24 mouse cellular contexts compared by ENCODE assay signal in the genomic region with DNA sequence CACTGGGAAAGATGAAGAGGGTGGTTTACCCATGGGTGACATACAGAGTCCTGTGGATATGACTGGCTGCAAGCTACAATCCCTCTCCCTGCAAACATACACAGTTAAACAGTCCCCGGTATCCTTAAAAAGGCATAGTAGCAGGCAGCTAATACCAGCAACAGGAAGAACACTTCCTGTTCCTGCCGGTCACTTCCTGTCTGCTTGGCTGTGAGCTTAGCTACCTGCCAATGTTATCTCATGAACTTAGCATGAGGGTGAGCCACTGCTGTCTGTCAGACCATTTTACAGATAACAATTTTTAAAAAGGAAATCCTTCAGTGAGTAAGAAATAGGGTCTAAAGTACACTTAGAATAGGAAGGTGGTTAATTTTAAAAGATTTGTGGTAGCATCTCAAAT.
DNase-seq lines count a peak whose midpoint lies in the region; ATAC-seq and TF ChIP-seq lines count a peak whose summit lies in the region.
"Had no signal": no experiment of that assay in that cellular context is flagged by ENCODE, and none has a peak within 500 bp of the region (broad histone marks: within the 10 kb centered on the region; RNA-seq: fewer than 3 reads in every experiment).

No protein-coding gene starts in this region.

- DNase-seq in heart, adult 11 months, result peak; percentile 54
- DNase-seq in heart, adult 18-20 months, result no peak
- peak; percentile 9 for DNase-seq in thymus, postnatal 14 days
- no peak for DNase-seq in thymus, postnatal 25 days
- DNase-seq: adrenal gland, postnatal 10 days; cerebellum, postnatal 25 days; gastrocnemius, adult 2 months; heart, postnatal 36 days; kidney, adult 2 months; kidney, postnatal 36 days; right cerebral cortex, postnatal 25 days; thymus, adult 18-20 months had no signal

- H3K36me3 ChIP-seq in intestine, postnatal 0 days (ENCODE audit: control insufficient read depth, insufficient read depth), result no peaks in the 10 kb centered on the region
- no peaks in the 10 kb centered on the region for H3K36me3 ChIP-seq in forebrain, embryonic 12.5 days (replicated peaks)
- H3K36me3 ChIP-seq: heart, embryonic 13.5 days; limb, embryonic 13.5 days; stomach, embryonic 15.5 days had no signal

- H3K9me3 ChIP-seq in intestine, postnatal 0 days (ENCODE audit: control insufficient read depth), result no peaks in the 10 kb centered on the region
- H3K9me3 ChIP-seq in forebrain, embryonic 12.5 days, result no peaks in the 10 kb centered on the region
- H3K9me3 ChIP-seq: heart, embryonic 13.5 days; limb, embryonic 13.5 days; megakaryocyte, embryonic 14.5 days; stomach, embryonic 15.5 days had no signal

- H3K4me2 ChIP-seq in intestine, postnatal 0 days (replicated peaks; ENCODE audit: low read depth), result no peak overlapping the region
- no peak overlapping the region for H3K4me2 ChIP-seq in forebrain, embryonic 12.5 days
- H3K4me2 ChIP-seq: heart, embryonic 13.5 days; limb, embryonic 13.5 days; stomach, embryonic 15.5 days had no signal

- no peak overlapping the region for H3K4me3 ChIP-seq in intestine, postnatal 0 days (ENCODE audit: low read depth, low read length)
- H3K4me3 ChIP-seq in forebrain, embryonic 12.5 days (replicated peaks), result no peak overlapping the region
- H3K4me3 ChIP-seq: gastrocnemius, adult 2 months; heart, embryonic 13.5 days; limb, embryonic 13.5 days; megakaryocyte, embryonic 14.5 days; stomach, embryonic 15.5 days had no signal

- no peak overlapping the region for H3K9ac ChIP-seq in intestine, postnatal 0 days (ENCODE audit: low read depth, low read length)
- no peak overlapping the region for H3K9ac ChIP-seq in forebrain, embryonic 12.5 days
- H3K9ac ChIP-seq: heart, embryonic 13.5 days; limb, embryonic 13.5 days; liver, embryonic 14.5 days; stomach, embryonic 15.5 days had no signal

- no peak overlapping the region for H3K27ac ChIP-seq in intestine, postnatal 0 days (ENCODE audit: low read depth, low read length)
- H3K27ac ChIP-seq in forebrain, embryonic 12.5 days, result no peak overlapping the region
- H3K27ac ChIP-seq: gastrocnemius, adult 2 months; heart, embryonic 13.5 days; limb, embryonic 13.5 days; liver, embryonic 14.5 days; stomach, embryonic 15.5 days had no signal

- no peaks in the 10 kb centered on the region for H3K27me3 ChIP-seq in intestine, postnatal 0 days (replicated peaks; ENCODE audit: control insufficient read depth, insufficient read depth, low read length)
- H3K27me3 ChIP-seq in forebrain, embryonic 12.5 days, result no peaks in the 10 kb centered on the region
- H3K27me3 ChIP-seq: heart, embryonic 13.5 days; limb, embryonic 13.5 days; megakaryocyte, embryonic 14.5 days; stomach, embryonic 15.5 days had no signal

- no peak for TF ChIP-seq CTCF in intestine, postnatal 0 days (IDR thresholded peaks at IDR 0.05; ENCODE audit: low read depth)

- 76% methylated on average over 2 of the region's 2 CpGs for WGBS in intestine, postnatal 0 days
- 93% methylated on average over 2 of the region's 2 CpGs for WGBS in forebrain, embryonic 12.5 days

- peak; percentile 90 for ATAC-seq in inflammation-experienced regulatory T-cells, adult 6 months
- ATAC-seq in erythroid progenitor cell, adult 5-6 weeks (replicated peaks; ENCODE audit: low FRiP score, poor library complexity, severe bottlenecking), result no peak
- no peak for ATAC-seq in intestine, postnatal 0 days
- no peak for ATAC-seq in forebrain, embryonic 12.5 days (ENCODE audit: low FRiP score)
- ATAC-seq: hindbrain, embryonic 16.5 days; lung, postnatal 0 days; midbrain, embryonic 16.5 days had no signal

- no peaks in the 10 kb centered on the region for H3K4me1 ChIP-seq in intestine, postnatal 0 days (replicated peaks; ENCODE audit: control insufficient read depth, insufficient read depth, low read length)
- no peaks in the 10 kb centered on the region; the same call in 1 of the 2 replicates for H3K4me1 ChIP-seq in forebrain, embryonic 12.5 days
- H3K4me1 ChIP-seq: stomach, embryonic 15.5 days had no signal

Comparison
In these comparisons a context has a peak if more than half of its experiments do, and no peak if none do; other contexts are left out.
1. DNase-seq: peak in heart, adult 11 months (single experiment) and thymus, postnatal 14 days (single experiment); none in heart, adult 18-20 months (0 of 2) and thymus, postnatal 25 days (single experiment).